Mouse (Mus musculus) spleen, adult 18-20 months (tissue): ENCODE measurements around the gene Ghsr.
A peak's percentile ranks its signal among the peaks of the same experiment; 100 is the strongest.
"Not testable (repeated sequence)": the region's sequence is repeated elsewhere in the genome, so short reads cannot be mapped to it uniquely, and the experiment has no call there.

ENCODE experiments used
- DNase-seq, 2 experiments: peaks; one replicate each; pipeline ENCODE4 v3.0.0; 2022; ENCODE audit warnings: mixed read lengths in 2 of 2

Ghsr gene

DNA sequence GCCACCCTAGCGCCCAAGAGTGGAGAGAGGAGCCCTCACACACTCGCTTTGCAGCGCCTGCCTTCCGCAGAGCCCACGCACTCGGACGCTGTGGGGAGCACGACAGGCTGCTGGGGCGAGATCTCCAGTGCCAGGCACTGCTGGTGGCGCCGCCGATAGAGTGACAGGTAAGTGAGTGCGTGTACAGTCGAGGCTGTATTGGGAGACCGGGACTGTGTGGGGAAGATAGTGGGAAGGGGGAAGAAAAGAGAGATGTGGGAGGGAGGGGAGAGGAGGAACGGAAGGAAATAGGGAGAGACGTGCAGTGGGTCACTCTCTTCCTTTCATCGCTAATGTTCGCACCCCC lies at the start of gene Ghsr:
TSS of gene Ghsr (plus strand) at position 76 of the 346 bp plus-strand sequence.
- no peak for DNase-seq

DNA sequence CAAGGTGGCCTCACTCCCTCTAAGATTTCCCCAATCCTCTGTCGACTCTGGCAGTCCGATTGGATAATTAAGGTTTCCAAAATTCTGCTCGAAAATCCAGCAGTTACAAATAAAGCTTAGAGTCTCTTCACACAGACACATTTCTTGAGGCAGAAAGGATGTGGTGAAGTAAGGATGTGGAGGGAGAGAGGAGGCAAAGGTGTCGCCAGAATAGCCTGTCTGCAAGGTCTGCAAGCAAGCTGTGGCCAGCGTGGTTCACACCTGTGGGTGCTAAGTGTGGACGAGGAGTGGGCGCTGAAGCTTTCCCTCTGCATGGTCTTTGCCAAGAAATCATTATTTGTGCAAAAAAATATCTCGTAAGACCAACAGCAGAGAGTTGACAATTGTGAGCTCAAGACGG lies 48.6 kb upstream of the Ghsr start:
- no peak for DNase-seq

DNA sequence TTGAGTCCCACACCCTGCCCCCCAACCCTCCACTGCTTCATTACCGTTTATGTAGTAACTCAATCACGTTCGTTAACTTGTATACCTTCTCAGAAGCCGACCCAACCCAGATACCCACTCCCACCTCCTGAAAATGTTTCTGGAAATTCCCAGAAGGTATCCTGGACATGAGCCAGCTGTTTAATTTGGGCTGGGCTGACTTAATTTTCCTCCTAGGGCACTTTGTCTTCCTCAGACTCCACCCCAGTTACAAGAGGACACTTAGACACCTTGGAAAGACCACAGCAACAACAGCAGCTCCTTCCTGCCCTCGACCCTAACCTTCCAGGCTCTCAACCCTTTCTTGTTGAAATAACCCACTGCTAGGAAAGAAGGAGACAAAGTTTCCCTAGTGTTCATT lies 47.6 kb upstream of the Ghsr start:
- no peak for DNase-seq

DNA sequence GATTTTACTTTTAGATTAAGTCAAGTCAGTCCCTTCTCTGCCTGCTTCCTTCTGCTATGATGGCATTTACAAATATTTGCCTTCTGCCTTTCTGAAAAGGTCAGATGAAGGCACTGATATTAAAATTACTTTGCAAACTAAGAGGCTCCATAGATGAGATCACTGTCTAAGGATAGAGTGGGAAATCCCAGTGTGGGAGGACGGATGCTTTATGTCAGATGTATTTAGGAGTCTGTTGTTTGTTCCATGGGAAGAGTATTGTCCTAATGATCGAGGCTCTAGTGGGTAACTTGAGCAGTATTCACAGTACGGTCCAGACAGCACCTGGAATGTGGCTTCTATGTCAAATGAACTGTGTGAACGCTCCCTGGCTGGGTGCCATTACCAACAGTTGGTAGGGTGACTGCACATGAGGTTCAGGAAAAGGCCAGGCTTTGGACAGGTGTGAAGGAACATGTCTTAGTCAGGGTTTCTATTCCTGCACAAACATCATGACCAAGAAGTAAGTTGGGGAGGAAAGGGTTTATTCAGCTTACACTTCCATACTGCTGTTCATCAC lies 44.4 kb upstream of the Ghsr start:
- no peak for DNase-seq

GRCm38 (mm10) chr3:27330706-27331105 lies 40.4 kb upstream of the Ghsr start:
- no peak for DNase-seq

DNA sequence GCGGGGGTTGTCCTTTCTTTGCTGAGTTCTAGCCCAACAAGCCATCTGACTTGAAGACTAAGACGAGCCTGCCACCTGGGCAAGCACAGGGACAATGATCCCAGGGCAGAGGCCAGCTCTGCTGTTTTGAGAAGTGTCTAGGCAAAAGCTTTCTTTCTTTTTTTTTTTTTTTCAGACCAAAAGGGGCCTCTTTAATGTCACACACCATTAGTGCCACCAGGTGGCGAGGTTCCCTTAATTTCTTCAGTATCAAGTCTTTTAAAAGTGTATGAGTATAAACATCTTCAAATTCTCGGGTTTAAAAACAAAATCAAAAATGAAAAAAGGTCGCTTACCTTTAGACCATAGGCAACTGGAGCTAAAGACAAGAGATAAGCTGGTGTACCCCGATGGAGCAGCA lies 32.7 kb upstream of the Ghsr start:
- DNase-seq = no peak

GRCm38 (mm10) chr3:27338887-27339286 lies 32.3 kb upstream of the Ghsr start:
- DNase-seq = no peak

DNA sequence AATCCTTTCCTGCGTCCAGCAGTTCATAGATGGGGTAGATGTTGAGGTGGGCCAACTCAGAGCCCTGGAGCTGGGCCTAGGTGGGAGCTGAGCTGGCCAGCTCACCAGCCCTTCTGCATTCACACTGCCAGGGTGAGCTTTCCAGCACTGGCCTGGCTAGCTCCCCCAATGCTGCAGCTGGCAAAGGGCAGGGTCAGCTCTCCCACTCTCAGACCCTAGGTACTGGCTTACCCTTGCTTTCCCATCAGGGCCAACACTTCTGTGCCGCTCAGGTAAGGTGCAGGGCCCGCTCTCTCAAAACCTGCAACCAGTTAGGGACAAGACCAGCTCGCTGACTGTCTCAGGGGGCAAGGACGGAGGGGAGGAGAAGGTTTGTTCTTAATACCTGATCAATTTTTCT lies 30.4 kb upstream of the Ghsr start:
- DNase-seq = no peak

GRCm38 (mm10) chr3:27342462-27342861 lies 28.7 kb upstream of the Ghsr start:
- no peak for DNase-seq

- DNase-seq = peak; percentile 22 to 64
Observed at GRCm38 (mm10) chr3:27345526-27345925, 25.6 kb upstream of the Ghsr start.

- DNase-seq = no peak
Observed at GRCm38 (mm10) chr3:27348462-27348861, 22.7 kb upstream of the Ghsr start.

GRCm38 (mm10) chr3:27351105-27351504 lies 20.0 kb upstream of the Ghsr start:
- DNase-seq = no peak

DNA sequence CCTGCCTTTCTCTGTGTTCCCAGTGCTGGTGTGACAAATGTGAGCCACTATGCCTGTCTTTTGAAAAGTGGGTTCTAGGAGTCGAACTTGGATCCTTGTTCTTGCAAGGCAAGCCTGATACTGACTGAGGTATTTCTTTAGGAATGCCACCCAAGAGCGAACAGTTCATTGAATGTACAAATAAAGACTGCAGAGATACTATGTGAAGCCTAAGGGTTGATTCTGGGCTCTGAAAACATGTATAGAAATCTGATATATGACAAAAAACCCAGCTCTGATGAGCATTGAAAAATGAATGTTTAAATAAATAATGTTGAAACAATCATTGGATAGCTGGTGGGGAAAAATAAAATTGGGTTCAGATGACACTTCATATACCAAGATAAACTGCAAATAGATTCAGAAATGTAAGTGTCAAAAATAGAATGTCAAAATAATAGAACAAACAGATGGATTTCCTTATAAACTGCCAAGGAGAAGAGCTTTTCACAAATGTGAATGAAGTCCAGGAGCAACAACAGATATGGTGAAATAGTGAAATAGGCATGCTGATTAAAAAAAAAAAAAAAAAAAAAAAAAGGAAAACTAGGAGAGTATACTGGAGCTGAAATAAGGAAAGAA lies 11.9 kb upstream of the Ghsr start:
- no peak for DNase-seq

GRCm38 (mm10) chr3:27370125-27370524 lies 1.0 kb upstream of the Ghsr start:
- no peak for DNase-seq

DNA sequence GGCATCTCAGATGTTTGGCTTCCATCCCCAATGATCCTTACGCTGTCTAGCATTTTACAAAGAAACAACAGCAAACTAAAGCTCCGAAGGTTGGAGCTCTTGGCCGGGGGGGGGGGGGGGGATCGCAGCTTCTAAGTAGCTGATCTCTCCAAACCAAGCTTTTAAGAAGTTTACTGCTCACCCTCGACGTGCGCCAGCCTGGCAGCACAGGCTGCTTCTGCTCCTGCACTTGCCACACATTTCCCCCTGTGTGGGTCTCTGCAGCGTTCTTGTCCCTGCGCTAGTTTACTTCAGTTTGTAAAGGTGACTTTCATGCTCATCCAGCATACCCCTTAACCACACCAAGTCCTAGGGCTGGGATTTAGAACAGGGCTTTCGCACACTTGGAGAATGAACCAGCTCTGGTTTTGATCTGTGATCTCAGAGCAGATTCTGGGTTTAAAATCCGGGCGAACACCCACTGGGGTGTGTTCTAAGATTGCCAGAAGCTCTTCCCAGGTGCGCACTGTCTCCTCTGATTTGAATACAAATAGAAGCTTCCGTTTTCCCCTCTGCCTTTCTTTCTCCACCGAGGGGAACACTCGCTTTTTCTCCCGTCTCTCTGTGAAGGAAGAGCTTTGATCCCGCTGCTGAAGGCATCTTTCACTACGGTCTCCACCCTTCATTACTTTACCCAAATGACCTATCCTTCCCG lies 422 bp upstream of the Ghsr start:
- DNase-seq = no peak

- no peak for DNase-seq
Observed at GRCm38 (mm10) chr3:27371725-27372650, 837 bp downstream of the Ghsr start.

GRCm38 (mm10) chr3:27374396-27374795 lies 3.2 kb downstream of the Ghsr start:
- no peak for DNase-seq

GRCm38 (mm10) chr3:27377935-27378334 lies 6.8 kb downstream of the Ghsr start:
- no peak for DNase-seq

DNA sequence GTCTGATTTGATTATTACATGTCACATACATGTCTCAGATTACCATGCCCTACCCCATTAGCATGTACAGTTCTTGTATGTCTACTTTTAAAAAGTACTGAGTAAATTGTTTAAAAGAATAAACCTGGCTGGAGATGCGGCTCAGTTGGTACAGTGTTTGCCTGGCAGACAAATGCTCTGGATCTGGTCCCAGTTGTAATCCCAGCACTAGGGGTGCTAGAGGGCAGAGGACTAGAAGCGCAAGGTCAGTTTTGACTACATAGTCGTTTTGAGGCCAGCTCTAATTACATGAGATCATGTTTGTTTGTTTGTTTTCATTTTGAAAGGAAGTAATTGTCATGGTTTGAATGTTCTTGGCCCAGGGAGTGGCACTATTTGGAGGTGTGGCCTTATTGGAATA lies 13.7 kb downstream of the Ghsr start:
- no peak for DNase-seq

- no peak for DNase-seq
Observed at GRCm38 (mm10) chr3:27389923-27390322, 18.8 kb downstream of the Ghsr start.

GRCm38 (mm10) chr3:27400996-27401395 lies 29.8 kb downstream of the Ghsr start:
- not testable (repeated sequence) for DNase-seq

- DNase-seq = no peak
Observed at GRCm38 (mm10) chr3:27406440-27406839, 35.3 kb downstream of the Ghsr start.

- no peak for DNase-seq
Observed at GRCm38 (mm10) chr3:27408564-27408963, 37.4 kb downstream of the Ghsr start.
